Mouse (Mus musculus) A20 (cell line): ENCODE measurements around the gene Pdcl2.

Source experiments
- DNase-seq: peaks from one replicate; pipeline ENCODE4 v3.0.0-alpha.2; 2011; ENCODE audit warnings: low read depth, low spot score

Pdcl2 gene

DNA sequence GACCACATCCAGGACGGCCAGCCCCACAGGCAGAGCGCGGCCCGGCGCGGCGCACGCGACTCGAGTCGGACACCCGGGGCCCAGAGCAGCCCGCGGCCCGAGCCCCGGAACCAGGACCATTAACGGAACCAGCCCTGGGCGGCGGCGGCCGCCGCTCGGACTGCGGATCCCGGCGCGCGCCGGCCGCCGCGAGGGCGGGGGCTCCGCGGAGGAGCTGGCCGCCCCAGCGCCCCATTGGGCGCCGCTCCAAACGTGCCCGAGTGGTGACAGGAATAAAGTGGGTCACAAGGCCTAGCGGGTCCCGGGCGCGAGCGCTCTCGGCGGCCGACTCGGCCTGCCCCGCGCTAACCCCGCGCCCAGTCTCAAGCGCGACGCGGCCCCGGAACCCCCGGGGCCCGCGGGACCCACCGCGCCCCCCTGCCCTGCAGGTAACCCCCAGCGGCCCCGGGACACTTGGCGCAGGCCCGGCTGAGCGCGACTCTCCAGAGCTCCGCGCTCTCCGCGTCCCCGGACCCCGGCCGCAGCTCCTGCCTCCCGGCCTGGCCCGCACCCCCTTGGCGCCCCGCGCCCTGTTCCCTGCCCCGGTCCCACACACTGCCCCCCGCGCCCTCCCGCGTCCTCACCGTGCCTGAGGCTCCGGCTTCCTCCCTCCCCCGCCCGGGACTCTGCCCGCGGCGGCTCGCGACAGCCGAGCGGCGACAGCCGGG lies 27.1 kb downstream of the Pdcl2 start:
- peak; percentile 79 for DNase-seq

DNA sequence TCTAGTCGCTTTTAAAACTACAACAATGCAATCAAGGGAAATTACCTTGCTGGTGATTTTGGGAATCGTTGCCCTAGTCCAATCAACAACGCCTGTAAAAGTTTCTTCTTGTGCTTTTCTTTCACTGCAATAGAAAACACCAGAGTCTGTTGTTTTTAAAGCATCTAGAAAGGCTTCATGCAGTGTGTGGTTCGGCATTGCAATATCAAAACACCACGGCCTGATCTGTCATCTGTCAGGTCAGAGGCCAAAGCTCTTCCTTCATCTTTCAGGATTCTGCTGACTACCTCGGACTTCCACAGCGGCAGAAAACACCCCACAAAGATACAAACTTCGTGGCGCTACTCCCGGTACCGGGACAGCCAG lies 27.6 kb downstream of the Pdcl2 start:
- no peak for DNase-seq

DNA sequence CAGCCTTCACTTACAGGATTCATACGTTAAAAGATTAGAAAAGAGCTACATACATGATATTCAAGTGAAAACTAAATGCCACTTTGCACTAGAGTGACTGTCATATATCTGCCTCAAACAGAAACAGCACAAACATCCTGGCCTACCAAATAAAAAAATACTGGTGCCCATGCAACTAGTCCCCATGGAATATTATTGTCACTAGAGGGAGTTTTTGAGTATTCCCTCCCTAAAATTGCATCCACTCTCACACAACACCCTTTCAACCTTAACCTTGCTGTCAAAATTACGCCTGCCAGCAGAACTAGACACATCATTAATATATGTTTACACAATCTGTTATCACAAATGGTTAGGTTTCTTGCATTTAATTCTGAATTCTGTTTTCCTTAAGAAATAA lies 28.9 kb downstream of the Pdcl2 start:
- no peak for DNase-seq

DNA sequence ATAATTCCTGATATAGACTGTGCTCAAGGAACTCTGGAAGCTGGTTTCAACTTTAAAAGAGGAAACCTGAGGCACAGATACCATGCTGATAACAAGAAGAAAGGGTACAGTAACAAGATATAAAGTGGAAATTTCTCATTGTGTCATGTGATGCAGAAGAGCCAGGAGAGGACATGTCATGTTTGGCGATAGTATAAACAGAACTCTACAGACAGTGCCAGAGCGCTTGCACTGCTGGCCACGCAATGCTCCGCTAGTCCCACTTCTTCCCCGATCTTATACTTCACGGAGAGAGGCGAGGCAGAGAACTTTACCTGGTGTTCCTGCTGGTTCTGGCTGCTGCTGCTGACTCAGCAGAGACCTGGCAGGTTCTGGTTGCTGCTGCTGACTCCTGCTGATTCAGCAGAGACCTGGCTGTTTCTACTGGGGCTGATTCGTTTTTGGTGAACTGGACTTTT lies 41.7 kb downstream of the Pdcl2 start:
- no peak for DNase-seq

DNA sequence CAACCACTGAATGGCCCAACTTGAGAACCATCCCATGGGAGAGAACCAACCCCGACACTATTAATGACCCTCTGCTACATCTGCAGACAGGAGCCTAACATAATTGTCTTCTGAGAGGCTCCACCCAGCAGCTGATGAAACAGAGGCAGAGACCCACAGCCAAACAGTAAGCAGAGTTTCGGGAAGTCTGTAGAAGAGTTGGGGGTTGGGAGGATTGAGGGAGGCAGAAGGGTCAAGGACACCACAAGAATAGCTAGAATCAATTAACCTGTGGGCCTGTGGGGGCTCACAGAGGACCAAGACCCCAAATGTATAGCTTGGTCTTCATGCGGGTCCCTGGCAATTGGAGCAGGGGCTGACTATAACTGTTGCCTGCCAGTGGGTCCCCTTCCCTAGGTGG lies 42.7 kb downstream of the Pdcl2 start:
- DNase-seq = no peak

DNA sequence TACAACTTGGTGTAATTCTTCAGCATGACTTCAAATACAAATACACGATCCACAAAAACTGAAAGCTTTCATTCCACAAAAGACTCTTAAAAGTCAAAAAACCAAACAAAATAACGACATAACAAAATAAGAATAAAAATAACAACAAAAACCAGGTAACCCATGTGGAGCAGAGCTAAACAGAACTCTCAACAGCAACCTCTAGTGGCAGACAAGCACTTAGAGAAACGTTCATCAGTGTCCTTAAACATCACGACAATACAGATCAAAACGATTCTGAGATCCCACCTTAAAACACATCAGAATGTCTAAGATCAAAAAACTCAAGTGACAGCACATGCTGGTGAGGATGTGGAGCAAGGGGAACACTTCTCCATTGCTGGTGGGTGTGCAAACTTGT lies 43.9 kb downstream of the Pdcl2 start:
- DNase-seq = peak; percentile 22

DNA sequence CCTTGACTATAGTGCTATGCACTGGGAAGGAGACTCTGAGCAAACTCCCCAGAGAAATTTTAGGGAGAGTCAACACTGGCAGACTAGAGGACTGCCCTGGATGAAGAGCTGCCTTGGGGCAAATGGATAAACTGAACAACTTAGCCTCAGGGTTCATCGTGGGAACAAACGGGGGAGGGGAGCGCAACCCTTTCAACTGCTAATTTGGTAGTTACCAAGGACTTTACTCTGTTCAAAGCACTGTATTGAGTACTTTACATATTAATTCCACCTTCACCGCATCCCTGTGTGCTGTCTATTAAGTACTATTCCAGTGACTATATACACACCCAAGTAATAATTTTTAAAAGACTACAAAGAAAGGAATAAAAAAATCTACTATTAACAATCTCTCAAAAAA lies 45.3 kb downstream of the Pdcl2 start:
- no peak for DNase-seq

DNA sequence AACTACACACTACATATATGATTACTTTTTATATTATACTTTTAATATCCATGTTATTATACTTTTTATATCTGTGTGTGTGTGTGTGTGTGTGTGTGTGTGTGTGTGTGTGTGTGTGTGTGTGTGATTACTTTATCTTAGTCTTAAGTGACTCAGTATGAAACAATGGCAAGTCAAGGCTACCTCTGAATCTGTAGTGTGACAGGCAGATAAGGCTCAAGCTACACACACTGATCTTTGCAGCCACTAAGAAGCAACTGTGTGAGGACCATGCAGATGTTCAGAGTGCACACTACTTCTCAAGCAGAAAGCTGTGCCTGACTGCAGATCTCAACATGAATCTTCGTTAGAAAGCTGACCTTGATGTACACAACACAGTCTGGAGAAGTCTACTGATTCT lies 47.1 kb downstream of the Pdcl2 start:
- DNase-seq = no peak

DNA sequence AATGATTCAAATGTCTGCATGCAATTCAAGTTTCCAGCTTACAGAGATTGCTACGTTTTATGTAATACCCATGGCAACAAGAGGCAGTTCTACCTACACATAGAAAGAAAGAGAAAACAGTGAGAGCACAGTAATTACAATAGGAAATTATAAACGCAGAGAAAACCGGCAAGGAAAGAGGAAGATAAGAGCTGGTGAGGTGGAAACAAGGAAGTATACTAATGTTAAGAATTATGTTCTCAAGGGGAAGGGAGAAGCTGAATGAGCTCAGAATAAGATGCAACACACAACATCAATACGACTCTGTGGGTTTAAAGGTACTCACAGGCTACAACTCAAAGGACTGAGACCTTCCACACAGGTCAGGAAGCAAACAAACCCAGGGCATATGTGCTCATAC lies 56.0 kb downstream of the Pdcl2 start:
- DNase-seq = peak; percentile 21
